Mouse (Mus musculus): ENCODE measurements around the gene Nfkb1. TPM values are rescaled to one million over a fixed set of nuclear protein-coding genes. Genes with fewer than 3 reads are reported as not detected.

Gene Nfkb1
- polyA plus RNA-seq, 1 experiment from 2014 or later = 53.4 TPM

- no peak overlapping the region for H3K4me3 ChIP-seq (ENCODE audit: inconsistent target)
- WGBS (ENCODE audit: missing documents) = 94% methylated on average over 7 of the region's 7 CpGs
- peaks cover 45% of the 10 kb centered on the region for H3K36me3 ChIP-seq (ENCODE audit: inconsistent target)
- H3K79me2 ChIP-seq (ENCODE audit: inconsistent target) = no peaks in the 10 kb centered on the region
- no peak overlapping the region for H3K27ac ChIP-seq
Measured at GRCm38 (mm10) chr3:135562036-135562435, 129.3 kb downstream of the Nfkb1 start.

DNA sequence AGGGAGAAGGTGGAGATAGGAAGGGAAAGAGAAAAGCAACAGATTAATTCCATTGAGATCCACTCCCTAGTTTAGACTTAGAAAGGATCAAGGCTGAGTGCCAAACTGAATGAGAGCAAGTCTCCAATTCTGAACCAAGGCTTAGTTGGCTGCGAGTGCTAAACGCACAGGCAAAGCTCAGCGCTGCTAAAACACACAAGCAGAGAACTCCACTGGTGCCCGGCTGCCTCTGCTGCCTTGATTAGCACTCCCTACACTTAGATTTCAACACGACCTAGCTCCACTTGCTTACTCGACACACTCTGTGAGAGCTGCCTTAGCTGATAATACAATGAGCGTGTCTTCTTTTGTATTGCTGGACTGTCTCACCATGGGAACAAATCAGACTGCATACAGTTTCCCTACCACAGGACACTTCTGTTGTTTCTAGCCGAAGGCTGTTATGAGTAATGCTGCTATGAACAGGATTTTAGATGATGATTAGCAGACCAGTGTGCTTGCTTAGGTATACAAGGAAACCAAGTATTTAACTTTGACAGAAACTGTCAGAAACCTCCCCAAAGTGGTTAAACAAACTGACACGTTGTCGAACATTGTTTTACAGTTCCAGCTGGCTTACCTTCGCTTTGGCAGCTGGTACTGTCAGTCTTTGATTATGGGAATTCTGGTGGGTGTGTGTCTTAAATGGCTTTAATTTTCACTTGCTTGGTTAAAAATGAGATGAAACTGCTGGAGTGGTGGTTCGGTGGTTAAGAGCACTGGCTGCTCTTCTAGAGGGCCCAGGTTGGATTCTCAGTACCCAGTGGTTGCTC lies 134.3 kb downstream of the Nfkb1 start:
- Histone ChIP-seq H3K4me3 (ENCODE audit: inconsistent target) (no peak overlapping the region), H3K36me3 (ENCODE audit: inconsistent target) (peaks cover 48% of the 10 kb centered on the region)
- 94% methylated on average over 12 of the region's 12 CpGs for WGBS (ENCODE audit: missing documents)

DNA sequence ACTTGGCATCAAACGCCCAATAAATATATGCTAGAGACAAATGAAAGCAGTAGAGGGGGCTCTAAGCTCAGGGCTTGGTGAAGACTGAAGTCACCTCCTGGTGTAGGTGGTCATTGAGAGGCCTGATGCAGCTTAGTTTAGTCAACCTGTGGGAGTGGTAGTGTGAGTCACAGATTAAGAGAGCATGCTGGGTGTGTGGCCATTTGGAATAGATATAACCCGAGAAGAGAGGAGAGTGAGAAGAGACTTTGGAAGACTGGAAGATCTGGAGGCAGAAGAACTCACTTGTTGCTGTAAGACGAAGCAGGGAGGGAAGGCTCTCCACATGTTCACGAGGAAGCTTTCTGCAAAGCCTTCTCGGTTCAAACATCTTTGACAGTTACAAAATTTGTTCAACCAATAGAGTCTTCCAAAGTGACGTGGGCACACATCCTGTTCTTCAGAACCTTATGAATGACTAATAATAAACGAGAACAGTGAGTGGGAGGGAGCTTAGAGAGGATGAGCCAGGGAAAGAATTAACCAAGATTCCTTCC lies 135.2 kb downstream of the Nfkb1 start:
- Histone ChIP-seq H3K79me2 (ENCODE audit: inconsistent target) (no peaks in the 10 kb centered on the region), H3K27ac (no peak overlapping the region), H3K36me3 (ENCODE audit: inconsistent target) (peaks cover 53% of the 10 kb centered on the region), H3K4me3 (ENCODE audit: inconsistent target) (no peak overlapping the region)
- 89% methylated on average over 7 of the region's 7 CpGs for WGBS (ENCODE audit: missing documents)

More for the DNA sequence above, 134.3 kb downstream of the Nfkb1 start:
- Histone ChIP-seq H3K79me2 (ENCODE audit: inconsistent target) (no peaks in the 10 kb centered on the region), H3K27ac (no peak overlapping the region)

DNA sequence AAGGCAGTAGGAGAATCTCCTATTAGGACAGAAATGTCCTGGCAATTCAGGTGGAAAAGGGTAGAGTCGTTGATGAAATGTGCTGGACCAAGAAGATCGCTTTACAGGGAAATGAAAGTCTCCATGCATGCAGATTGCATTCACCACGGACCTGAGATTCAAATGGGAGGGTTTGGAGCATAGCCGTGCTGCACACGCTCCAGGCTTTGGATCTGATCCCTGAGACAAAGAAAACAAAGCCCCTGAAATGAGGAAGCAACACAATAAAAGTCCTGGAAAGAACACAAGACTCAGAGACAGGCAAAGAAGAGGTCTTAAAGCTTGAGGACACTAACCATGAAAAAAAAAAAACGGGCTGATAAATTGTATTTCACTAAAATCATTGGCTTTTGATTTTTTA lies 136.2 kb downstream of the Nfkb1 start:
- Histone ChIP-seq H3K4me3 (ENCODE audit: inconsistent target) (no peak overlapping the region), H3K27ac (no peak overlapping the region), H3K36me3 (ENCODE audit: inconsistent target) (peaks cover 57% of the 10 kb centered on the region), H3K79me2 (ENCODE audit: inconsistent target) (no peaks in the 10 kb centered on the region)
- WGBS (ENCODE audit: missing documents) = 87% methylated on average over 6 of the region's 6 CpGs

DNA sequence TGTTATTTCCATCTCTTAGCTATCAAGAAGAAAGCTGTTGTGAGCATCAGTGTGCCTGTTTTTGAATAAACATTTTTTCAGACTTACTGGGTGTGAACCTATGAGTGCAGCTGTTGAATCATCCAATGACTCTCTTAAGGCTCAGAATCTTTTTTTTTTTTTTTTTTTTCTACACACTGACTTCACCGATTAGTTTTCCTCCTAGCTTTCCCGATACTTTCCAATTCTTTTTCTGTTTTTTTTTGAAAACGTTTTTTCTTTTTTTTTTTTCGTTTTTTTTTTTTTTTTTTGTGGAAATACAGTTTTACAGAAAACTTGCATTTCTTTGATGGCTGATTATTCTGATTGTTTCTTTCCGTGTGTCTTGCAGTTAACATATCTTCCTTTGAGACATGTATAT lies 138.5 kb downstream of the Nfkb1 start:
- Histone ChIP-seq H3K4me3 (ENCODE audit: inconsistent target) (no peak overlapping the region), H3K36me3 (ENCODE audit: inconsistent target) (peaks cover 74% of the 10 kb centered on the region), H3K27ac (no peak overlapping the region), H3K79me2 (ENCODE audit: inconsistent target) (no peaks in the 10 kb centered on the region)
- 92% methylated on average over 3 of the region's 5 CpGs for WGBS (ENCODE audit: missing documents)

DNA sequence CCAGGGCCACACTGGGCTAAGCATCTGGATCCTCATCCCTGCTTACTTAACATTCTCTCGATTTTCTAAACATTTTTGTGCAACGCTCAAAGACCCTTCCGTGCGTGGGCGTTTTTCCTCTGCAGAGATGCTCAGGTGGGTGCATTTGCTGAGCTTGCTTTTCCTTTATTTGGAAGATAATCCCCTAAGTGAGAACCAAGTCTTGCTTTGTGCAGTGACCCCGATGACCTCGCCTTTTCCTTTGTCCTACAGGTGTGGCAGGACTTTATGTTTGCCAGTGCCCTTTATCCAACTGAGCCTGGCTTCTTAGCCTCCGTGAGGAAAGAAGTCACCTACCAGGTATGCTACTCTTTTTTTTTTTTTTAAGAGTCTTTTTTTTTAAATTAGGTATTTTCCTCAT lies 144.0 kb downstream of the Nfkb1 start:
- 97% methylated on average over 8 of the region's 8 CpGs for WGBS (ENCODE audit: missing documents)
- Histone ChIP-seq H3K27ac (no peak overlapping the region), H3K79me2 (ENCODE audit: inconsistent target) (no peaks in the 10 kb centered on the region), H3K36me3 (ENCODE audit: inconsistent target) (peaks cover 76% of the 10 kb centered on the region), H3K4me3 (ENCODE audit: inconsistent target) (no peak overlapping the region)

- WGBS (ENCODE audit: missing documents) = 91% methylated on average over 13 of the region's 13 CpGs
- peaks cover 73% of the 10 kb centered on the region for H3K36me3 ChIP-seq (ENCODE audit: inconsistent target)
- H3K79me2 ChIP-seq (ENCODE audit: inconsistent target) = no peaks in the 10 kb centered on the region
- no peak overlapping the region for H3K27ac ChIP-seq
- H3K4me3 ChIP-seq (ENCODE audit: inconsistent target) = no peak overlapping the region
Measured at GRCm38 (mm10) chr3:135546212-135546923, 145.0 kb downstream of the Nfkb1 start.

Other genes with a start within 250 kb of the Nfkb1 start
- 27.0 to 33.0 TPM (median 32.7 TPM) in 3 replicates for gene Manba, start 205.9 kb downstream of the Nfkb1 start, polyA plus RNA-seq (2018)
- gene Slc39a8, start 133.7 kb upstream of the Nfkb1 start, polyA plus RNA-seq (2018) = 9.3 to 24.7 TPM (median 11.4 TPM) in 3 replicates